Mouse (Mus musculus): ENCODE results near the gene Slc30a7. TPM values are rescaled to one million over a fixed set of nuclear protein-coding genes. Genes with fewer than 3 reads are reported as not detected.

The Slc30a7 gene
- polyA plus RNA-seq, 1 experiment = 3.7 TPM

GRCm38 (mm10) chr3:115902301-115902956, 104.8 kb downstream of the Slc30a7 start:
- H3K4me1 ChIP-seq (ENCODE audit: control insufficient read depth, insufficient read depth, low read length) = peaks cover 6% of the 10 kb centered on the region
- TF ChIP-seq POLR2A (IDR thresholded peaks at IDR 0.05; ENCODE audit: borderline replicate concordance, control insufficient read depth, low read depth, low read length) = no peak
- TF ChIP-seq CTCF (IDR thresholded peaks at IDR 0.05; ENCODE audit: control insufficient read depth, insufficient read depth, low read length) = peak; percentile 25; the same call in 1 of the 2 replicates
- H3K27ac ChIP-seq (ENCODE audit: control insufficient read depth, insufficient read depth, low read depth, low read length, poor library complexity) = peak overlapping the region; percentile 50; the same call in 1 of the 2 replicates
- H3K4me3 ChIP-seq (replicated peaks; ENCODE audit: control insufficient read depth, low read depth, low read length) = no peak overlapping the region
- WGBS = 32% methylated on average over 9 of the region's 9 CpGs

- Histone ChIP-seq H3K27ac (ENCODE audit: control insufficient read depth, insufficient read depth, low read depth, low read length, poor library complexity) (no peak overlapping the region), H3K4me3 (replicated peaks; ENCODE audit: control insufficient read depth, low read depth, low read length) (no peak overlapping the region), H3K4me1 (ENCODE audit: control insufficient read depth, insufficient read depth, low read length) (peaks cover 6% of the 10 kb centered on the region)
- TF ChIP-seq CTCF (IDR thresholded peaks at IDR 0.05; ENCODE audit: control insufficient read depth, insufficient read depth, low read length) = no peak
- no peak for TF ChIP-seq POLR2A (IDR thresholded peaks at IDR 0.05; ENCODE audit: borderline replicate concordance, control insufficient read depth, low read depth, low read length)
- WGBS = 82% methylated on average over 3 of the region's 3 CpGs
Observed at GRCm38 (mm10) chr3:115898354-115898948, 108.8 kb downstream of the Slc30a7 start.

GRCm38 (mm10) chr3:115893166-115893565, 114.0 kb downstream of the Slc30a7 start:
- WGBS = 87% methylated on average over 2 of the region's 2 CpGs

GRCm38 (mm10) chr3:115892341-115892740, 114.9 kb downstream of the Slc30a7 start:
- H3K4me1 ChIP-seq (ENCODE audit: control insufficient read depth, insufficient read depth, low read length) = no peaks in the 10 kb centered on the region
- TF ChIP-seq POLR2A (IDR thresholded peaks at IDR 0.05; ENCODE audit: borderline replicate concordance, control insufficient read depth, low read depth, low read length) (no peak), CTCF (IDR thresholded peaks at IDR 0.05; ENCODE audit: control insufficient read depth, insufficient read depth, low read length) (no peak)
- WGBS = 63% methylated on average over 4 of the region's 4 CpGs
- H3K27ac ChIP-seq (ENCODE audit: control insufficient read depth, insufficient read depth, low read depth, low read length, poor library complexity) = no peak overlapping the region
- no peak overlapping the region for H3K4me3 ChIP-seq (replicated peaks; ENCODE audit: control insufficient read depth, low read depth, low read length)

More at GRCm38 (mm10) chr3:115893166-115893565, 114.0 kb downstream of the Slc30a7 start:
- TF ChIP-seq POLR2A (IDR thresholded peaks at IDR 0.05; ENCODE audit: borderline replicate concordance, control insufficient read depth, low read depth, low read length) = no peak
- TF ChIP-seq CTCF (IDR thresholded peaks at IDR 0.05; ENCODE audit: control insufficient read depth, insufficient read depth, low read length) = no peak
- no peak overlapping the region for H3K27ac ChIP-seq (ENCODE audit: control insufficient read depth, insufficient read depth, low read depth, low read length, poor library complexity)
- H3K4me1 ChIP-seq (ENCODE audit: control insufficient read depth, insufficient read depth, low read length) = no peaks in the 10 kb centered on the region
- H3K4me3 ChIP-seq (replicated peaks; ENCODE audit: control insufficient read depth, low read depth, low read length) = no peak overlapping the region

Other genes with a start within 250 kb of the Slc30a7 start
- 8.3 and 12.3 TPM in 2 replicates for gene Dph5, start 119.6 kb downstream of the Slc30a7 start, polyA plus RNA-seq (2011; ENCODE audit: insufficient read depth, insufficient read length, low replicate concordance, missing spikeins)
- gene Extl2, start 56 bp upstream of the Slc30a7 start, polyA plus RNA-seq (2011; ENCODE audit: insufficient read depth, insufficient read length, low replicate concordance, missing spikeins) = 0.45 and 1.8 TPM in 2 replicates
- 54.4 and 90.0 TPM in 2 replicates for gene Vcam1, start 122.3 kb upstream of the Slc30a7 start, polyA plus RNA-seq (2011; ENCODE audit: insufficient read depth, insufficient read length, low replicate concordance, missing spikeins)
- 1.00 and 1.0 TPM in 2 replicates for gene Gpr88, start 246.1 kb upstream of the Slc30a7 start, polyA plus RNA-seq (2011; ENCODE audit: insufficient read depth, insufficient read length, low replicate concordance, missing spikeins)